Mouse (Mus musculus): ENCODE measurements around the gene Rps21. TPM values are rescaled to one million over a fixed set of nuclear protein-coding genes. Genes with fewer than 3 reads are reported as not detected.

Gene Rps21
- polyA plus RNA-seq, 1 experiment from 2014 or later, result 349 TPM

Small RNAs within 50 kb of the gene (microRNA-seq; reads per million reads assigned to microRNA genes)
- not detected for gene Mir3091

Other genes starting within 250 kb of the Rps21 start
- gene Lsm14b, start 232.4 kb upstream of the Rps21 start, polyA plus RNA-seq (2016; fragmentation: Nextera tagmentation; extraction: Ambion mirVana), result 4.8 and 6.9 TPM in 2 replicates
- 444 and 452 TPM in 2 replicates for gene Psma7, start 214.9 kb upstream of the Rps21 start, polyA plus RNA-seq (2016; fragmentation: Nextera tagmentation; extraction: Ambion mirVana)
- gene Ss18l1, start 214.9 kb upstream of the Rps21 start, polyA plus RNA-seq (2016; fragmentation: Nextera tagmentation; extraction: Ambion mirVana), result 4.2 and 4.3 TPM in 2 replicates
- gene Mtg2, start 186.8 kb upstream of the Rps21 start, polyA plus RNA-seq (2016; fragmentation: Nextera tagmentation; extraction: Ambion mirVana), result 23.7 and 24.4 TPM in 2 replicates
- not detected in 2 replicates for gene Hrh3, start 152.9 kb upstream of the Rps21 start, polyA plus RNA-seq (2016; fragmentation: Nextera tagmentation; extraction: Ambion mirVana)
- 37.2 and 37.5 TPM in 2 replicates for gene Osbpl2, start 138.1 kb upstream of the Rps21 start, polyA plus RNA-seq (2016; fragmentation: Nextera tagmentation; extraction: Ambion mirVana)
- 150 and 154 TPM in 2 replicates for gene Adrm1, start 85.9 kb upstream of the Rps21 start, polyA plus RNA-seq (2016; fragmentation: Nextera tagmentation; extraction: Ambion mirVana)
- 31.7 and 38.1 TPM in 2 replicates for gene Lama5, start 31.5 kb upstream of the Rps21 start, polyA plus RNA-seq (2016; fragmentation: Nextera tagmentation; extraction: Ambion mirVana)
- gene Cables2, start 16.1 kb downstream of the Rps21 start, polyA plus RNA-seq (2016; fragmentation: Nextera tagmentation; extraction: Ambion mirVana), result 15.8 and 16.2 TPM in 2 replicates
- gene Rbbp8nl, start 32.5 kb downstream of the Rps21 start, polyA plus RNA-seq (2016; fragmentation: Nextera tagmentation; extraction: Ambion mirVana), result not detected in 2 replicates
- 24.7 and 28.4 TPM in 2 replicates for gene Gata5, start 77.3 kb downstream of the Rps21 start, polyA plus RNA-seq (2016; fragmentation: Nextera tagmentation; extraction: Ambion mirVana)
- 0.51 and 0.67 TPM in 2 replicates for gene Slco4a1, start 198.9 kb downstream of the Rps21 start, polyA plus RNA-seq (2016; fragmentation: Nextera tagmentation; extraction: Ambion mirVana)
- gene Ntsr1, start 242.6 kb downstream of the Rps21 start, polyA plus RNA-seq (2016; fragmentation: Nextera tagmentation; extraction: Ambion mirVana), result 0.80 and 0.94 TPM in 2 replicates

Data from heart, embryonic 12.5 days (tissue).